Mouse (Mus musculus) forebrain, embryonic 16.5 days (tissue): ENCODE results near the gene Ldah. TPM values are rescaled to one million over a fixed set of nuclear protein-coding genes. Genes with fewer than 3 reads are reported as not detected.

Experiments
- ATAC-seq: fragments of 200-750 bp; cut with Nextera tagmentation; 2 replicates; pipeline ENCODE4 v1.8.0; 2017; ENCODE audit warnings: mild to moderate bottlenecking, moderate library complexity
- H3K27ac ChIP-seq: fragments of 300-500 bp; sonication (generic); 2 replicates; pipeline ENCODE4 v1.5.1; 2014; ENCODE audit warnings: low read length, control low read depth
- H3K27me3 ChIP-seq: fragments of 300-500 bp; sonication (generic); replicated peaks from 2 replicates; pipeline ENCODE4 v1.6.1; 2014; ENCODE audit warnings: low read length; ENCODE audit not compliant: control insufficient read depth, insufficient read depth
- H3K36me3 ChIP-seq: fragments of 300-500 bp; sonication (generic); 2 replicates; pipeline ENCODE4 v1.6.1; 2014; ENCODE audit not compliant: control insufficient read depth, insufficient read depth
- H3K4me1 ChIP-seq: fragments of 300-500 bp; sonication (generic); replicated peaks from 2 replicates; pipeline ENCODE4 v1.6.1; 2014; ENCODE audit warnings: low read length; ENCODE audit not compliant: control insufficient read depth, insufficient read depth
- H3K4me2 ChIP-seq: fragments of 300-500 bp; sonication (generic); 2 replicates; pipeline ENCODE4 v1.6.1; 2014; ENCODE audit warnings: mild to moderate bottlenecking, low read length, control low read depth
- H3K4me3 ChIP-seq: fragments of 300-500 bp; sonication (generic); replicated peaks from 2 replicates; pipeline ENCODE4 v1.5.1; 2014; ENCODE audit warnings: mild to moderate bottlenecking, low read length, control low read depth
- H3K9ac ChIP-seq: fragments of 300-500 bp; sonication (generic); replicated peaks from 2 replicates; pipeline ENCODE4 v1.6.1; 2014; ENCODE audit warnings: low read depth, low read length, control low read depth
- H3K9me3 ChIP-seq: fragments of 300-500 bp; sonication (generic); 2 replicates; pipeline ENCODE4 v1.6.1; 2016; ENCODE audit warnings: low read length; ENCODE audit not compliant: control insufficient read depth
- WGBS: fragments of 180-500 bp; shearing (Covaris S2); extraction: QIAGEN DNeasy Blood & Tissue Kit; methylation state at CpG from one replicate; pipeline ENCODE4 v1.1.7; 2014; 5-methylcytosine and 5-hydroxymethylcytosine counted together
- polyA plus RNA-seq: library from polyadenylated mRNA; unstranded; fragments of >200 nt; fragmentation: Nextera tagmentation; extraction: Ambion mirVana; gene quantifications from 2 replicates; pipeline ENCODE4 v1.2.1, GENCODE M21; 2015

Ldah gene
- polyA plus RNA-seq, 1 experiment from 2014 or later, result 89.2 TPM

GRCm38 (mm10) chr12:8331489-8332173 lies 123.7 kb downstream of the Ldah start:
- Histone ChIP-seq H3K9me3 (no peaks in the 10 kb centered on the region), H3K36me3 (peaks cover 3% of the 10 kb centered on the region; the same call in 1 of the 2 replicates), H3K27me3 (no peaks in the 10 kb centered on the region), H3K4me2 (no peak overlapping the region), H3K4me3 (no peak overlapping the region), H3K4me1 (peaks cover 25% of the 10 kb centered on the region), H3K9ac (no peak overlapping the region), H3K27ac (peak overlapping the region; percentile 21; the same call in 1 of the 2 replicates)
- peak; percentile 7; the same call in 1 of the 2 replicates for ATAC-seq
- WGBS, result 55% methylated on average over 14 of the region's 14 CpGs

DNA sequence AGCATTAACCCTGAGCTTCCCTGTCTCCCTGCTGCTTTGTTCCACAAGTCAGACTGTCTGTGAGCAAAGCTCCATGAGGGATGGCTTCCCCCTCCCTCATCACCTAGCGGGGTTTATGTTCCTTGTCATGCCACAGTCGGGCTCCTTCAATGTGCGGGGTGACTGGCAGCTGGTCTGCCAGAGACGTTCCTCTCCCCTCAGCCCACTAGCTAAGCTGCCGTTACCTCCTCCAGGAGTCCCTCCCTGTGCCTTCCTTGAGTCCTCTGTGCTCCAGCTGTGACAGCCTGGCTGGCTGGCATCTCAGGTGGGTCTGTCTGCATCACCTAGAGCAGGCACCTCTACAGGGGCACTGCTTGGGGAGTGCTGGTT lies 124.3 kb downstream of the Ldah start:
- H3K27ac ChIP-seq, result no peak overlapping the region
- no peak overlapping the region for H3K4me3 ChIP-seq
- H3K9ac ChIP-seq, result 0 out of 2 replicates have a peak overlapping the region, but pooled peaks have one; percentile 36
- no peak for ATAC-seq
- peaks cover 3% of the 10 kb centered on the region; the same call in 1 of the 2 replicates for H3K36me3 ChIP-seq
- WGBS, result 39% methylated on average over 5 of the region's 5 CpGs
- H3K4me2 ChIP-seq, result no peak overlapping the region
- H3K9me3 ChIP-seq, result no peaks in the 10 kb centered on the region
- H3K27me3 ChIP-seq, result no peaks in the 10 kb centered on the region
- H3K4me1 ChIP-seq, result peaks cover 22% of the 10 kb centered on the region

GRCm38 (mm10) chr12:8333617-8334016 lies 125.7 kb downstream of the Ldah start:
- H3K27me3 ChIP-seq, result no peaks in the 10 kb centered on the region

DNA sequence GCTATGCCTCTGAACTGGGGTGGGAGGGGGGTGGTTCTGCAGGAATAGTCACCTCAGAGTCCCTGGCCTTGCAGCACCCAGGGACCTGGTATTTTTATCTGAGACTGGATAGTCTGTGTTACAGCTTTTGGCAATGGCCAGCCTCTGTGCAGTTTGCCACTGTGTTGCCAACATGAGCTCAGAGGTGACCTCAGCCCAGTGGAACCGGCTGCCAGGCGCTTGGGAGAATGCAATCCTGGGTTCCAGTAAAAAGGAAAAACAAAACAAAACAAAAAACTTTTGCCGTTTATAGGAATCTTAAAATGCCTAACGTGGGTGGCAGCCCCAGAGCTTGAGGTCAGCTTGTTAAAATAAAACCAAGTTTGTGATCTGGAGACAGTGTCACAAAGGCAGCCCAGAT lies 126.4 kb downstream of the Ldah start:
- H3K4me1 ChIP-seq, result peaks cover 11% of the 10 kb centered on the region
- no peaks in the 10 kb centered on the region for H3K27me3 ChIP-seq
- no peak overlapping the region for H3K4me3 ChIP-seq
- ATAC-seq, result no peak
- 72% methylated on average over 4 of the region's 4 CpGs for WGBS
- H3K27ac ChIP-seq, result no peak overlapping the region
- H3K36me3 ChIP-seq, result peaks cover 2% of the 10 kb centered on the region; the same call in 1 of the 2 replicates
- H3K9me3 ChIP-seq, result no peaks in the 10 kb centered on the region
- no peak overlapping the region for H3K4me2 ChIP-seq
- no peak overlapping the region for H3K9ac ChIP-seq

More at GRCm38 (mm10) chr12:8333617-8334016, 125.7 kb downstream of the Ldah start:
- Histone ChIP-seq H3K36me3 (peaks cover 3% of the 10 kb centered on the region; the same call in 1 of the 2 replicates), H3K27ac (no peak overlapping the region), H3K9ac (no peak overlapping the region), H3K4me2 (no peak overlapping the region), H3K9me3 (no peaks in the 10 kb centered on the region), H3K4me1 (peaks cover 11% of the 10 kb centered on the region), H3K4me3 (no peak overlapping the region)
- 93% methylated on average over 8 of the region's 8 CpGs for WGBS
- no peak for ATAC-seq

Other genes starting within 250 kb of the Ldah start
- 0.03 and 0.07 TPM in 2 replicates for gene Apob, start 230.5 kb upstream of the Ldah start, polyA plus RNA-seq
- not detected in 2 replicates for gene Gdf7, start 93.8 kb downstream of the Ldah start, polyA plus RNA-seq
- gene Hs1bp3, start 105.3 kb downstream of the Ldah start, polyA plus RNA-seq, result 11.1 and 12.3 TPM in 2 replicates